Mouse (Mus musculus): ENCODE measurements around the gene Ephx1. TPM values are rescaled to one million over a fixed set of nuclear protein-coding genes. Genes with fewer than 3 reads are reported as not detected.
"Not testable (repeated sequence)": the region's sequence is repeated elsewhere in the genome, so short reads cannot be mapped to it uniquely, and the experiment has no call there.

Ephx1 gene
- total RNA-seq, 2 experiments from 2014 or later = 13.0 to 16.0 TPM

DNA sequence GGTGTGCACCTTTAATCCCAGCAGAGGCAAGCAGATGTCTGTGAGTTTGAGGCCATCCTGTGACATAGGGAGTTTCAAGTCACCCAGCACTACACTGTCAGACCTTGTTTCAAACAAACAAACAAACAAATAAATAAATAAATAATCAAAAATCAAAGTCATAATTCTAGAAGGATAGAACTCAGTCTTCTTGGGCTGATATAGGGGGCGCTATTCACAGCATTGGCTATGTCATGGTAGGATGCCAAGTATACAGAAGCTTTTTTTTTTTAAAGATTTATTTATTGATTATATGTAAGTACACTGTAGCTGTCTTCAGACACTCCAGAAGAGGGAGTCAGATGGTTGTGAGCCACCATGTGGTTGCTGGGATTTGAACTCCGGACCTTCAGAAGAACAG is 81.9 kb downstream of the Ephx1 start:
- DNase-seq (ENCODE audit: low spot score) = not testable (repeated sequence)

DNA sequence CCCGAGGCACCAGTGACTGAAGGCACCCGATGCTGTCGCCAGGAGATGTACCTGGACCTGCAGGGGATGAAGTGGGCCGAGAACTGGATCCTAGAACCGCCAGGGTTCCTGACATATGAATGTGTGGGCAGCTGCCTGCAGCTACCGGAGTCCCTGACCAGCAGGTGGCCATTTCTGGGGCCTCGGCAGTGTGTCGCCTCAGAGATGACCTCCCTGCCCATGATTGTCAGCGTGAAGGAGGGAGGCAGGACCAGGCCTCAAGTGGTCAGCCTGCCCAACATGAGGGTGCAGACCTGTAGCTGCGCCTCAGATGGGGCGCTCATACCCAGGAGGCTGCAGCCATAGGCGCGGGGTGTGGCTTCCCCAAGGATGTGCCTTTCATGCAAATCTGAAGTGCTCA is 83.1 kb downstream of the Ephx1 start:
- not testable (repeated sequence) for DNase-seq (ENCODE audit: low spot score)

DNA sequence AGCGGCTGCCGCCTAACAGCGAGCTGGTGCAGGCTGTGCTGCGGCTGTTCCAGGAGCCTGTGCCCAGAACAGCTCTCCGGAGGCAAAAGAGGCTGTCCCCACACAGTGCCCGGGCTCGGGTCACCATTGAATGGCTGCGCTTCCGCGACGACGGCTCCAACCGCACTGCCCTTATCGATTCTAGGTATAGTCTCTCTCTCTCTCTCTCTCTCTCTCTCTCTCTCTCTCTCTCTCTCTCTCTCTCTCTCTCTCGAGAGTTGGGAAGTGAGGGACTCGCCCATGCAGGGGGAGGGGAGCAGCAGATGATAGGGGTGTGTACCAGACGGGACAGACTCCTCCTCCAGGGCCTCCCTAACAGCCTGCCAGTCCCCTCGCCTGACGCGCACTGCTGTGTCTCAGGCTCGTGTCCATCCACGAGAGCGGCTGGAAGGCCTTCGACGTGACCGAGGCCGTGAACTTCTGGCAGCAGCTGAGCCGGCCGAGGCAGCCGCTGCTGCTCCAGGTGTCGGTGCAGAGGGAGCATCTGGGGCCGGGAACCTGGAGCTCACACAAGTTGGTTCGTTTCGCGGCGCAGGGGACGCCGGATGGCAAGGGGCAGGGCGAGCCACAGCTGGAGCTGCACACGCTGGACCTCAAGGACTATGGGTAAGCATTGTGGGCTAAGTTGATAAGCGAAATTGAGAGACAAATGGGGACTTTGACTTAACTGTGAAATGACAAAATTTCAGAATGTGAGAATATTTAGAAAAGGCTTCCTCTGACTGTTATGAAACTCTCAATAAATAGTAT is 83.9 kb downstream of the Ephx1 start:
- DNase-seq (ENCODE audit: low spot score) = peak; percentile 51

DNA sequence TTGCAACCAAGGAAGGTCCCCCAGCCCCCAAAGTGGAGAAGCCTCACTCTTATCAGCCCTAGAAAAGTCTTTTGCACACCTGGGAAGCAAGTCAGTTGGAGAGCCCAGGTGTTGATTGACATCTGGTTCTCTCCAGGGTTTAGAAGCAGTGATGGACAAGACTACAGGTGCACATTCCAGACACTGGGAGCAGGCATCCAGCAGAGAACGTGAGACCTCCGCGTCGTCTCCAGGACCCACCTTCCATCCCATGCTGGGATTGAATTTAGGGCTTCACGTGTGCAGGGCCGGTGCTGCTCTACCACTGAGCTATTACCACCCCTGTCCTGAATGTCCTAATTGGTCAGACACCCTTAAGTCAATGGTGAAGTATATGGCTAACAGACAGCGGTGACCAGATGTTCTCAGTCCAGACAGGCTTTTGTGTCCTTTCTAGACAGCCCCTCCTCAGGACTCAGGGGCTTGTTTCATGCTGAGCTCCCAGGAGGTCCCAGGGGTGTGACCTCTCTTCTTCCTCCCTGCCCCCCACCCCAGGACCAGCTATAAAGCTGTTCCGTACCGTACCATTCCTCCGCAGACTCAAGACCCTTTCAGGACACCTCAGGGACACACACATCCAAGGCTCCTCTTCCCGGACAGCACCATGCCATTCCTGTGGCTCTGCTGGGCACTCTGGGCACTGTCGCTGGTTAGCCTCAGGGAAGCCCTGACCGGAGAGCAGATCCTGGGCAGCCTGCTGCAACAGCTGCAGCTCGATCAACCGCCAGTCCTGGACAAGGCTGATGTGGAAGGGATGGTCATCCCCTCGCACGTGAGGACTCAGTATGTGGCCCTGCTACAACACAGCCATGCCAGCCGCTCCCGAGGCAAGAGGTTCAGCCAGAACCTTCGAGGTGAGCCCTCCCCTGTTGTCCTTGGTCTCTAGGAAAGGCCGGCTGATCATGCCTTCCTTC is 86.0 kb downstream of the Ephx1 start, which contains the start of gene Lefty1:
Lefty1 (plus strand) TSS at position 556 of the 953 bp plus-strand sequence.
- no peak for DNase-seq (ENCODE audit: low spot score)

DNA sequence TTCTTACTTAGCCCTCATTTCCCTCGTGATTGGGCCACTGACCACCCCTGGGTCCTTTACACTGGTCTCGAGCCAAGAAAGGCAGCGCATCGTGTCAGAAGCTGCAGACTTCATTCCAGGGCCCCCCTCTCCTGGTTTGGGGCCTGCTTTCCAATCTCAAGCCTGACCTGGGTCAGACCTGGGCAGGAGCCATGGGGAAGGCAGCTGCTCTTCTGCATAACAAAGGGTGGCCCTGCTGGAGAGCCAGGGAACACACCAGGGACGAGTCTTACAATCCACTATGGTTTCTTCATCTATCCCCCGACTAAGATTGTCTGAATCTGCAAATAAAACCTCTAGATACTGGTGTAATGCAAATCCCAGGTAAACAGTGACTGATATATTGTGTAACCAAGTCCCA is 87.0 kb downstream of the Ephx1 start:
- DNase-seq (ENCODE audit: low spot score) = no peak

DNA sequence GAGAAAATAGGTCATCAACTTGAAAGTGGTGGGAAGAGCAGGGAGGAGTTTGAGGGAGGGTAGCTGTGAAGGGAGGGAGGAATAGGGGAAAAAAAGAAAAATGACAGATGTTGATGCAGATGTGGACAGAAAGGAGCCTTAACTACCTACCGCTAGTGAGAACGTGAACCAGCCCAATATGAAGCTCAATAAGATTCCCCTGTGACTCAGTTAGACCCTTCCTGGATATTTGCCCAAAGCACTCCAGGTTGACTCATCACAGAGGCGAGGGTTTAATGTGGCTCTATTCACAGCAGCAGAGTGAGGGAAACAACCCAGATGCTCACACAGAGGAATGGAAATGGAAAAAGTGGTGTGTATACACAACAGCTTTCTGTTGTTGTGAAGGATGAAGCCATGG is 89.6 kb downstream of the Ephx1 start:
- no peak for DNase-seq (ENCODE audit: low spot score)

DNA sequence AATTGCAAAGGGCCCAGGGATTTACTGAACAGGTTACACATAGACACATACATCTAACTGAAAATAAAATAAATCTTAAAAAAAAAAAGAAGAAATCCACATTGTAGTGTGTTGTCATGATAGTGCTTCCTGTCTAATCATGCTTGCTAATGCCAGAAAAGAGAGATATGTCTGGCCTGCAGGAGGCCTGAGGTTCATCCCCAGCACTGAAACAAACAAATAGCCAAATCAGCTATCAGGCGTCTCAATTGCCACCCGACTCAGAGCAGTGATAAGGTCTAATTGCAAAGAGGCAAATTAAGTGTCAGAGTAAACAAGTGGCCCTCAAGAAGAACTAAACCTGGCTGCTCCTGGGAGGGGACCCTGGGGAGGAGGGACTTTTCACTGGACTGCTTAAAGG is 91.1 kb downstream of the Ephx1 start:
- DNase-seq (ENCODE audit: low spot score) = no peak

DNA sequence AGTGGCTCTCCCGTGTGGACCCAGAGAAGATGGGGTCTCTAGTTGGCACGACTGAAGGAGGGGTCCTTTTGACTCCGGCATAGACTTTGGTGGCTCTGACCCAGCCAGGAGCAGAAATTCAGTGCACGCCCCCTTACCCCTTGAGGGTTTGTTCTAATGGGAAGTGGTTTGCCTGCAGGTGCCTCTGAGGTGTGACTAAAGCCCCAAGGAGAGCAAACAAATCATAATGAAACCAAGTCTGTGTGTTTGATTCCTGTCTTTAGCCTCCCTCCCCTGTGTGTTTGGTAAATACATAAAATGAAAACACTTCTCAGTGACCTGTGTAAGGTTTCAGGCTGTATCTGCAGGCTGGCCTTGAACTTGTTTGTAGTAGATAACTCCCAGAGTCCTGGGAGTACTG is 94.4 kb downstream of the Ephx1 start:
- DNase-seq (ENCODE audit: low spot score) = no peak

Other genes starting within 250 kb of the Ephx1 start
- gene H3f3a, start 207.0 kb downstream of the Ephx1 start, total RNA-seq (2021) = 100 to 1,000 TPM; 285 to 302 TPM
- gene Sde2, start 169.8 kb downstream of the Ephx1 start, total RNA-seq (2021) = 1 to 10 TPM; 7.1 to 9.6 TPM
- gene Lefty2, start 127.8 kb downstream of the Ephx1 start, total RNA-seq (2021) = not detected
- 10 to 100 TPM in 1 of 2 experiments, 1 to 10 TPM in 1; 9.9 to 10.9 TPM for gene Pycr2, start 116.6 kb downstream of the Ephx1 start, total RNA-seq (2021)
- gene Lefty1, start 85.9 kb downstream of the Ephx1 start, total RNA-seq (2021) = under 1 TPM; 0.23 to 0.26 TPM
- gene Tmem63a, start 78.6 kb downstream of the Ephx1 start, total RNA-seq (2021) = 10 to 100 TPM; 14.5 to 15.6 TPM
- gene 9130409I23Rik, start 30.3 kb upstream of the Ephx1 start, total RNA-seq (2021) = not detected
- gene Nvl, start 123.3 kb upstream of the Ephx1 start, total RNA-seq (2021) = 1 to 10 TPM; 7.4 to 8.7 TPM
- gene Cnih4, start 123.8 kb upstream of the Ephx1 start, total RNA-seq (2021) = 10 to 100 TPM; 39.3 to 40.5 TPM
- gene Wdr26, start 191.1 kb upstream of the Ephx1 start, total RNA-seq (2021) = 10 to 100 TPM; 89.7 to 92.7 TPM

All from gastrocnemius, adult 18-20 months (tissue).